8 mouse cellular contexts compared by ENCODE assay signal in the genomic region with DNA sequence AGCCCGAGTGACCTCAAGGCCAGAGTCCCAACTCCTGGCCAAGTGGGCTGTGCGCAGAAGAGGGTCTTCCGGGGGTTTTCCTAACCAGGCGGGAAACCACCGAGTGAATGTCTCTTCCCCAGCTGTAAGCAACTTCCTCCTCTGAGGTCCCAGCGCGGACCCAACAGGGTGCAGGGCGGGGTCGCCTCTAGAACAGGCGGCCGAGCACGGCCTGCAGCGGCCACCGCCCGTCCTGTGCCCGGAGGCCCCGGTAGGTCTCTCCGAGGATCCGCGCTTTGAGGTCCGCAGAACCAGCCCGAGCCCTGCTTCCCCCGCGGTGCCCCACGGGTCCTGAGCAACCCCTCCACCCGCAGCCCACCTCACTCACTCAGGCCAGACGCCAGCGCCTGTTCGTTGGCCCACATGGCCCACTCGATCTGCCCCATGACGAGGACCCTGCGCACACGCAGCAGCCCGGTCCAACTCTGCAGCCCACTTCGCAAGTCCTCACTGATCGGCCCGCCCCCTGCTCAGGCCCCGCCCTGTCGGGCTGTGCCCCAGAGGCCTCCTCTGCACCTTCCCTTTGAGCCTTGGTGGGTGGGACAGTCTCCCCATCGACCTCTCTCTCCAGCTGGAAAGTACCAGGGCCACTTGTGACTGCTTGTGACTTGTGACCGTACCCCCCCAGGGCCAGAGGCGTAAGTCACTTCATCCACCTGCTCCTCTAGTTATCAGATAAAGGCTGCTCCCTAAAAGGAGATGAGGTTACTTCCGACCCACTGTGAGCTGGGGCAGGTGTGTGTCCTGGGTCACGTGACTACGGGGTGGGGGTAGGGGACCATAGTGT. TPM values are rescaled to one million over a fixed set of nuclear protein-coding genes. Genes with fewer than 3 reads are reported as not detected.
DNase-seq lines count a peak whose midpoint lies in the region; ATAC-seq and TF ChIP-seq lines count a peak whose summit lies in the region.

A gene (minus strand): TSS at position 488 of the 826 bp plus-strand sequence.

- H3K36me3 ChIP-seq in embryonic facial prominence, embryonic 10.5 days (replicated peaks) = peaks cover 46% of the 10 kb centered on the region
- peaks cover 4% of the 10 kb centered on the region for H3K36me3 ChIP-seq in lung, embryonic 16.5 days (ENCODE audit: control insufficient read depth, insufficient read depth, low read length)

- peak within 1 kb of the TSS; percentile 58 for H3K27ac ChIP-seq in layer of hippocampus, adult 2 months
- peak within 1 kb of the TSS; percentile 74 for H3K27ac ChIP-seq in embryonic facial prominence, embryonic 10.5 days (replicated peaks)
- H3K27ac ChIP-seq in lung, embryonic 16.5 days (ENCODE audit: low read length) = peak within 1 kb of the TSS; percentile 85
- no peak within 1 kb of the TSS for H3K27ac ChIP-seq in olfactory bulb, adult 2 months (ENCODE audit: insufficient read depth, low read depth, low read length)

- DNase-seq in layer of hippocampus, adult 2 months (ENCODE audit: low spot score in 2 of 2) = no peak
- DNase-seq in layer of hippocampus, adult 11-12 months (ENCODE audit: low spot score) = no peak
- DNase-seq in embryonic facial prominence, embryonic 10.5 days (ENCODE audit: low spot score) = peak; percentile 70
- peak; percentile 71 for DNase-seq in heart, adult 8-10 months (ENCODE audit: low spot score)
- peak; percentile 85 to 86 for DNase-seq in kidney, adult 8-10 months
- DNase-seq in urinary bladder, postnatal 14 days (ENCODE audit: low spot score) = peak; percentile 75

- peak within 1 kb of the TSS; percentile 92 for H3K4me2 ChIP-seq in lung, embryonic 16.5 days (ENCODE audit: low read depth, low read length)

- peaks cover 7% of the 10 kb centered on the region; the same call in 1 of the 2 replicates for H3K27me3 ChIP-seq in embryonic facial prominence, embryonic 10.5 days (replicated peaks; ENCODE audit: low read depth, poor library complexity, severe bottlenecking)
- H3K27me3 ChIP-seq in lung, embryonic 16.5 days (ENCODE audit: control insufficient read depth, insufficient read depth, low read depth, low read length) = no peaks in the 10 kb centered on the region

- H3K4me1 ChIP-seq in embryonic facial prominence, embryonic 10.5 days = peaks cover 20% of the 10 kb centered on the region
- peaks cover 19% of the 10 kb centered on the region for H3K4me1 ChIP-seq in lung, embryonic 16.5 days (replicated peaks; ENCODE audit: control insufficient read depth, insufficient read depth, low read length)
- H3K4me1 ChIP-seq in olfactory bulb, adult 2 months (ENCODE audit: control insufficient read depth, insufficient read depth, low read length) = peaks cover 9% of the 10 kb centered on the region

- peak; percentile 94 for ATAC-seq in lung, embryonic 16.5 days (ENCODE audit: low read depth)

- 0 out of 2 replicates have a peak, but pooled peaks have one; percentile 17 for TF ChIP-seq POLR2A in olfactory bulb, adult 2 months (IDR thresholded peaks at IDR 0.05; ENCODE audit: insufficient read depth, low read depth, low read length)

- TF ChIP-seq CTCF in layer of hippocampus, adult 2 months (conservative IDR thresholded peaks at IDR 0.05) = no peak
- no peak for TF ChIP-seq CTCF in olfactory bulb, adult 2 months (IDR thresholded peaks at IDR 0.05; ENCODE audit: insufficient read depth, low read depth, low read length)

- peaks cover 4% of the 10 kb centered on the region; the same call in 1 of the 2 replicates for H3K9me3 ChIP-seq in embryonic facial prominence, embryonic 10.5 days
- H3K9me3 ChIP-seq in lung, embryonic 16.5 days (ENCODE audit: control insufficient read depth, low read length) = 0 out of 2 replicates have a peak, but pooled peaks cover 5% of the 10 kb centered on the region

- peak within 1 kb of the TSS; percentile 50 for H3K4me3 ChIP-seq in layer of hippocampus, adult 2 months
- peak within 1 kb of the TSS; percentile 61 for H3K4me3 ChIP-seq in embryonic facial prominence, embryonic 10.5 days
- H3K4me3 ChIP-seq in lung, embryonic 16.5 days (ENCODE audit: low read length) = peak within 1 kb of the TSS; percentile 73
- peak within 1 kb of the TSS; percentile 42 for H3K4me3 ChIP-seq in olfactory bulb, adult 2 months (ENCODE audit: insufficient read depth, low read depth, low read length)

- peak within 1 kb of the TSS; percentile 89 for H3K9ac ChIP-seq in lung, embryonic 16.5 days (ENCODE audit: low read length)

- 4% methylated on average over 45 of the region's 45 CpGs for WGBS in embryonic facial prominence, embryonic 10.5 days
- 2% methylated on average over 40 of the region's 45 CpGs for WGBS in lung, embryonic 16.5 days
- 18% methylated on average over 45 of the region's 45 CpGs for WGBS in olfactory bulb, adult 2 months

RNA-seq across cellular contexts. Expression of the gene that starts here (rescaled TPM):
- total RNA-seq in layer of hippocampus, adult 2 months (2021) = 10 to 100 TPM in 1 of 2 experiments, 1 to 10 TPM in 1; 10.0 to 10.7 TPM
- polyA plus RNA-seq in embryonic facial prominence, embryonic 10.5 days (2016; fragmentation: Nextera tagmentation; extraction: Ambion mirVana) = 60.2 and 62.6 TPM in 2 replicates
- total RNA-seq in heart, adult 8-10 months (2022) = 10 to 100 TPM; 39.2 to 50.2 (median 44.5) TPM
- 219 and 241 TPM in 2 replicates for polyA plus RNA-seq in lung, embryonic 16.5 days (2015; fragmentation: Nextera tagmentation; extraction: Ambion mirVana)
- polyA plus RNA-seq in olfactory bulb, adult 2 months (2012; ENCODE audit: insufficient read depth, insufficient read length, low replicate concordance, missing spikeins) = not detected in 2 replicates

Comparison
In these comparisons a context has a peak if more than half of its experiments do, and no peak if none do; other contexts are left out.
1. RNA of the gene that starts here (polyA plus RNA-seq): 219 to 241 TPM in lung, embryonic 16.5 days and 60.2 to 62.6 TPM in embryonic facial prominence, embryonic 10.5 days; not detected in olfactory bulb, adult 2 months; every median in the first group is over 10 times any median in the second.
2. DNase-seq: peak in embryonic facial prominence, embryonic 10.5 days (single experiment), heart, adult 8-10 months (single experiment), kidney, adult 8-10 months (2 of 2) and urinary bladder, postnatal 14 days (single experiment); none in layer of hippocampus, adult 2 months (0 of 2) and layer of hippocampus, adult 11-12 months (single experiment).
3. Peak in every context shown above with its lines, with median percentiles within 50 percentile points of each other: H3K4me3 ChIP-seq.